Mouse (Mus musculus) cerebellum, postnatal 14 days (tissue): ENCODE measurements around the gene Pou1f1.

Source experiments
- DNase-seq, 2 experiments: peaks; one replicate each; pipeline ENCODE4 v3.0.0; 2021; ENCODE audit warnings: mixed read lengths in 2 of 2

Pou1f1 gene

DNA sequence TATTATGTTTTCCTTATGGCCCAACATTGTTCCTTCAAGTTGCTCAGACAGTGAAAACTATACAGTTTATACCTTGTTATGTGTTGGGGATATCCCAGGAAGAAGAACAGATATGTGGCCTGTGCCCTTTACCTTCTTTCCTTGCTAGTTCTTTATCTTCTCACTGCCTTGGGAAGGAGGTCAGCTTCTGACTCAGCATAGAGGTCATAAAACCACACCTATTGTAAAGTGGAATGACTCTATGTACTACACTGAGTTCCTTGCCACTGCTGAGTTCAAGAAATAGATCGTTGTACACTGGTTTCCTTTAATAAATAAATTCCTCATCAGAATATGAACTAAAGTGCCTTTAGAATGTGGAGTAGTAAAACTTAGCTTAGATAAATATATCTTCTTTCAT lies 44.6 kb downstream of the Pou1f1 start:
- no peak for DNase-seq

DNA sequence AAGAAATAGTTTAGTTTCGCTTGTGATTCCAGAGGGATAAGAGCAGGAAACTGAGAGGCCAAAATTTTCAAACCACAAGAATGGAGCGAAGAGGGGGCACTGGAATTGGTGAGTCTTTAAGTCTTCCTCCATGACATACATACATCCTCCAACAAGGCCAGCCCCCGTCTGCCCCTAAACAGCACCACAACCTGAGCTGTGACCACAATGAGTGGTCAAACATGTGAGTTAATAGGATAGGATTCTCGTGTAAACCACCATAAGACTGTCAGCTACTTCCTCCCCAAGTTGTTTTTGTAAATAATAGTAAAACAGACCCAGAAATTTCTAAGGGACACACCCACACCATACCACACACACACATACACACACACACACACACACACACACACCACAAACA lies 48.5 kb downstream of the Pou1f1 start:
- no peak for DNase-seq

DNA sequence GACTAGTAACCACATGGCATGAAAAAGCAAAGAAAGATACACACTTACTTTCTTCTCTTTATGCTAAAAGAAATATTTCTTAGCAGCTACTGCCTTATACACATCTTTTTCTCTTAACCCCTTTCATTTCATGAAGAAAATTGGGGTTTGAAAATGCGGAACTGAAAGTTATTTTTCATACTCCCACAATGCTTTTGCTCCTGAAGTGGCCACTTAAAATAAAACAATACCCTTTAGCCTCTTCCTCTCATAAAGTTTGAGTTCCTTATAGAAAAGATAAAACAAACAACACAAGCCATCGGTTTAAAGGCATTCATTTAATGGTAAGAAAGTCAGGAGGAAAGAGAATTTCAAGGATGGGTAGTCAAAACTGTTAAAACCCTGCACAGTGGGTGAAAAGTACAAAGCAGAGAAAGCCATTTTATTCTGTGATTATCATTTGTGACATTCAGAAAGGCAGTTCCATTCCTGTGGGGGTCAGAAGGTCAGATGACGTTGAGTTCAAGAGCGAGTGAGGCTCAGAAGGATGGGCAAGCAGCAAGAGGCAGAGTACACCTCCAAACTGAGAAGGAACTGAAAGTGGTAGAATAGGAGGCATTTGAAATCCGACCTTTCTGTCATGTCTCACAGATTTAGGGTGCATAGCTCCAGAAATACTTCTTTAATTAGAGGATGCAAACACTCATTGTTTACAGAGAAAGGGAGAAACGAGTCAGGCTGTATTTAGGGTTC lies 57.2 kb downstream of the Pou1f1 start:
- no peak for DNase-seq
